Comparison of ENCODE assay signal across 29 mouse cellular contexts in the genomic region with DNA sequence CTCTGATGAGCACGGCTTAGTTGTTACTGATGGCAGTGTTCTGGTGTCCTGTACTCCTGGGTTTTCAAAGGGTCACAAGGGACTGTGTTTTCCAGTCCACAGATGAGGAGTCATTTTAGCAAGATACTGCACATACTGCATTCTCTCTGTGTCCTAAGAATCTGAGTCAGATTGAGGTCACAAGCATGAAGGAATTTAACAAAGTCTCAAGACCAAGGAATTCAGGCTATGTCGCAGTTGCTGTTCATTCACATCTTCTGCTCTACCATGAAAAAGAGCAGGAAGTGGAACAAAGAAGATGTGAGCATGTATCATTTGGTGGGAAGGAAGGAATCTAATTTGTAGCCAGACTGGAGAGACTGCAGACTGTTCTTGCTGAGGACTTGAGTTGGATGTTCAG.
DNase-seq lines count a peak whose midpoint lies in the region; ATAC-seq and TF ChIP-seq lines count a peak whose summit lies in the region.
"Had no signal": no experiment of that assay in that cellular context is flagged by ENCODE, and none has a peak within 500 bp of the region (broad histone marks: within the 10 kb centered on the region; RNA-seq: fewer than 3 reads in every experiment).

No protein-coding gene starts in this region.

- no peaks in the 10 kb centered on the region for H3K9me3 ChIP-seq in kidney, postnatal 0 days (replicated peaks; ENCODE audit: low read length)
- H3K9me3 ChIP-seq in kidney, embryonic 14.5 days (ENCODE audit: control insufficient read depth, low read length) = no peaks in the 10 kb centered on the region
- H3K9me3 ChIP-seq: embryonic facial prominence, embryonic 12.5 days; embryonic facial prominence, embryonic 15.5 days; forebrain, embryonic 12.5 days; forebrain, embryonic 15.5 days; G1E; heart, embryonic 10.5 days; heart, embryonic 13.5 days had no signal

- H3K9ac ChIP-seq in kidney, postnatal 0 days (ENCODE audit: low read depth, low read length) = no peak overlapping the region
- H3K9ac ChIP-seq in kidney, embryonic 14.5 days (ENCODE audit: low read depth, low read length) = no peak overlapping the region
- H3K9ac ChIP-seq: embryonic facial prominence, embryonic 12.5 days; embryonic facial prominence, embryonic 15.5 days; forebrain, embryonic 12.5 days; forebrain, embryonic 15.5 days; heart, embryonic 13.5 days; hindbrain, embryonic 14.5 days had no signal

- no peak overlapping the region for H3K4me3 ChIP-seq in kidney, postnatal 0 days (replicated peaks; ENCODE audit: low read depth, low read length)
- H3K4me3 ChIP-seq in kidney, embryonic 14.5 days (ENCODE audit: low read length) = no peak overlapping the region
- H3K4me3 ChIP-seq in embryonic fibroblast, embryonic 13.5 days (ENCODE audit: insufficient read depth, low read length) = no peak overlapping the region
- H3K4me3 ChIP-seq: embryonic facial prominence, embryonic 12.5 days; embryonic facial prominence, embryonic 15.5 days; erythroblast, embryonic 14.5 days; forebrain, embryonic 12.5 days; forebrain, embryonic 15.5 days; heart, adult 2 months; heart, embryonic 10.5 days; heart, embryonic 13.5 days had no signal

- no peaks in the 10 kb centered on the region for H3K4me1 ChIP-seq in kidney, postnatal 0 days (replicated peaks; ENCODE audit: insufficient read depth, low read length)
- H3K4me1 ChIP-seq in kidney, embryonic 14.5 days (ENCODE audit: control insufficient read depth, insufficient read depth, low read length) = no peaks in the 10 kb centered on the region
- peaks cover 7% of the 10 kb centered on the region for H3K4me1 ChIP-seq in embryonic fibroblast, embryonic 13.5 days (ENCODE audit: control insufficient read depth, insufficient read depth, low read length)
- H3K4me1 ChIP-seq: embryonic facial prominence, embryonic 12.5 days; embryonic facial prominence, embryonic 15.5 days; forebrain, embryonic 12.5 days; forebrain, embryonic 15.5 days; heart, embryonic 10.5 days; heart, embryonic 13.5 days had no signal

- peak; percentile 25 for DNase-seq in kidney, postnatal 0 days (ENCODE audit: low spot score)
- peak; percentile 90 for DNase-seq in Muller cell, postnatal 12 days (ENCODE audit: inconsistent ontology term)
- DNase-seq in layer of hippocampus, adult 9-10 months (ENCODE audit: low spot score) = no peak
- no peak for DNase-seq in adrenal gland, adult 18-20 months (ENCODE audit: low spot score in 2 of 2)
- DNase-seq: adrenal gland, adult 2 months; adrenal gland, postnatal 14 days; cerebellum, adult 11 months; cerebellum, adult 2 months; cerebellum, adult 9-11 months; cerebellum, postnatal 25 days; gastrocnemius, postnatal 36 days; heart, adult 2 months; heart, postnatal 14 days; heart, postnatal 4 days had no signal

- H3K36me3 ChIP-seq in kidney, postnatal 0 days (ENCODE audit: insufficient read depth, low read length) = no peaks in the 10 kb centered on the region
- no peaks in the 10 kb centered on the region for H3K36me3 ChIP-seq in kidney, embryonic 14.5 days (ENCODE audit: control insufficient read depth, insufficient read depth, low read length)
- H3K36me3 ChIP-seq: embryonic facial prominence, embryonic 12.5 days; embryonic facial prominence, embryonic 15.5 days; forebrain, embryonic 12.5 days; forebrain, embryonic 15.5 days; G1E; heart, embryonic 10.5 days; heart, embryonic 13.5 days had no signal

- ATAC-seq in kidney, postnatal 0 days (replicated peaks; ENCODE audit: low FRiP score, low read depth) = no peak
- ATAC-seq in kidney, embryonic 14.5 days (ENCODE audit: low FRiP score, low TSS enrichment) = no peak
- ATAC-seq: forebrain, embryonic 15.5 days; hindbrain, postnatal 0 days; inflammation-experienced regulatory T-cells, adult 6 months; intestine, embryonic 16.5 days had no signal

- H3K27me3 ChIP-seq in kidney, postnatal 0 days (ENCODE audit: insufficient read depth, low read length) = no peaks in the 10 kb centered on the region
- H3K27me3 ChIP-seq in kidney, embryonic 14.5 days (ENCODE audit: control insufficient read depth, insufficient read depth, low read length) = no peaks in the 10 kb centered on the region
- H3K27me3 ChIP-seq: CH12.LX; embryonic facial prominence, embryonic 12.5 days; embryonic facial prominence, embryonic 15.5 days; forebrain, embryonic 12.5 days; forebrain, embryonic 15.5 days; heart, embryonic 13.5 days had no signal

- TF ChIP-seq POLR2A in embryonic fibroblast, embryonic 13.5 days (IDR thresholded peaks at IDR 0.05; ENCODE audit: low read depth, low read length) = no peak

- TF ChIP-seq CTCF in kidney, postnatal 0 days (IDR thresholded peaks at IDR 0.05; ENCODE audit: low read depth) = no peak
- no peak for TF ChIP-seq CTCF in embryonic fibroblast, embryonic 13.5 days (IDR thresholded peaks at IDR 0.05; ENCODE audit: borderline replicate concordance, insufficient read depth, low read length)

- H3K27ac ChIP-seq in kidney, postnatal 0 days = no peak overlapping the region
- H3K27ac ChIP-seq in kidney, embryonic 14.5 days (ENCODE audit: low read depth, low read length) = no peak overlapping the region
- H3K27ac ChIP-seq in embryonic fibroblast, embryonic 13.5 days (ENCODE audit: insufficient read depth, low read length) = peak overlapping the region; percentile 54
- H3K27ac ChIP-seq: embryonic facial prominence, embryonic 12.5 days; embryonic facial prominence, embryonic 15.5 days; forebrain, embryonic 12.5 days; forebrain, embryonic 15.5 days; heart, adult 2 months; heart, embryonic 10.5 days; heart, embryonic 13.5 days; hindbrain, embryonic 14.5 days; hindbrain, postnatal 0 days had no signal

- WGBS in kidney, postnatal 0 days = 78% methylated on average over 2 of the region's 2 CpGs
- WGBS in kidney, embryonic 14.5 days = 88% methylated on average over 2 of the region's 2 CpGs

- no peak overlapping the region for H3K4me2 ChIP-seq in kidney, postnatal 0 days (ENCODE audit: low read length)
- no peak overlapping the region for H3K4me2 ChIP-seq in kidney, embryonic 14.5 days (replicated peaks; ENCODE audit: low read depth, low read length)
- H3K4me2 ChIP-seq: embryonic facial prominence, embryonic 12.5 days; embryonic facial prominence, embryonic 15.5 days; forebrain, embryonic 12.5 days; forebrain, embryonic 15.5 days; heart, embryonic 13.5 days; hindbrain, embryonic 14.5 days had no signal

Comparison
In these comparisons a context has a peak if more than half of its experiments do, and no peak if none do; other contexts are left out.
1. DNase-seq: peak in kidney, postnatal 0 days (single experiment) and Muller cell, postnatal 12 days (single experiment); none in layer of hippocampus, adult 9-10 months (single experiment) and adrenal gland, adult 18-20 months (0 of 2).